Mouse (Mus musculus) spleen, adult 12 weeks (tissue): ENCODE measurements around the gene Fam155a.
"Not testable (repeated sequence)": the region's sequence is repeated elsewhere in the genome, so short reads cannot be mapped to it uniquely, and the experiment has no call there.

Experiments
- DNase-seq: peaks from one replicate; pipeline ENCODE4 v3.0.0; 2022; ENCODE audit warnings: low spot score

The Fam155a gene

DNA sequence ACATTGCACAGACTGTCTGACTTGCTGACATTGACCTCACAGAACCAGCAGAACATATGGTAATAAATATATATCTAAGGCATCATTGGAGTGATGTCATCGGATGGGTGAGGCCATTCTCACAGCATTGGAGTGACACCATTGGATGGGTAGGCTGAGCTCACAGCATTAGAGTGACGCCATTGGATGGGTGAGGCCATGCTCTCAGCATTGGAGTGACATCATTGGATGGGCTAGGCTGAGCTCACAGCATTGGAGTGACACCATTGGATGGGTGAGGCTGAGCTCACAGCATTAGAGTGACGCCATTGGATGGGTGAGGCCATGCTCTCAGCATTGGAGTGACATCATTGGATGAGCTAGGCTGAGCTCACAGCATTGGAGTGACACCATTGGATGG lies 110.9 kb downstream of the Fam155a start:
- DNase-seq: not testable (repeated sequence)

DNA sequence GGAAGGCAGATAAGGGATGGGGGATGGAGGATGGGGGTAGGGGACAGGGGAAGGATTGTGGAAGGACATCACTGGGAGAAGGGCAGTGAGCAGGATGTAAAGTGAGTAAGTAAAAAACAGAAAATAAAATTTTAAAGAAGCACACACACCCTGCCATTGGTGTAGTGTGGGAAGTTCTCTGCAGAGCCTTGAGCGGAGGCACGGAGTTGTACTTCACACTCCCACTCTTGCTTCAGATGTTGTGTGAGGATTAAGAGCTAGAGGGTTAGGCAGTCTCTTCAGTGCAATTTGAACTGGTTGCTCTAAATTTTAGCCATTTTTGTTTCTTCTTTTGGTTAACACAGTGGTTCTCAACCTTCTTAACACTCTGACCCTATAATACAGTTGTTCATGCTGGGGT lies 114.1 kb downstream of the Fam155a start:
- DNase-seq: no peak

DNA sequence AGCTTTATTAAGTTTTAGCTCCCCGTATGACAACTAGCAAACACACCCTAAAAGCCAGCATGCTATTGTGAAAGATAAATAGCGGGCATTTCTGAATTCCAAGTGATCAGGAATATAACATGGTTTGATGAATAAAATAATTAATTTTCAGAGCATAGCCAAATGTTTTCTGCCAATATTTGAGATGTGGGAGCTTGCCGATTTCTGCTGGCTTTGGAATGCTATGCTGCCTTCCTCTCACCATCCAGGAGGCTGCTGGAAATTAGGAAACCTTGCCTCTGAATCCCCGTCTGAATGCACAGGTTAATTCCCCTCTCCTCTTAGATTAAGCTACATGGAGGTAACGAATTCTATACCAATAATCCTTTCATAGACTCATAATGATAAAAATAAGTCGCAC lies 116.1 kb downstream of the Fam155a start:
- no peak for DNase-seq

DNA sequence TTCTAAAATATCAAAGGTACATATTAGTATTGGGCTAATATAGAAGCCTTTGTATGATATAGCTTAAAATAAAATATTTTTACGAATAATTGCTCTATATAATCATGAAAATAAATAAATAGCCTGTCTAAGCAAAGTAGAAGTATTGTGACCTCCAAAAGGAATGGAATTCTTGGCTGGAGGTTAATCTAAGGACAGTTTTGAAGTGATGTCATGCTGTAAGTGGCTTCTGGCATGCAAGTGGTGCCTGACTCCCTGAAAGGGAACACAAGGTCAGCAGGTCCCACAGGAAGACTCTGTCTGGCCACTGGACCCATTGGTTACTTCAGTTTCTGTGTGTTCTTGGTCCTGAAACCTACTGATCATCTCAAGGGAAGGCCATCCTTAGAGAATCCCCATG lies 117.3 kb downstream of the Fam155a start:
- DNase-seq: no peak

DNA sequence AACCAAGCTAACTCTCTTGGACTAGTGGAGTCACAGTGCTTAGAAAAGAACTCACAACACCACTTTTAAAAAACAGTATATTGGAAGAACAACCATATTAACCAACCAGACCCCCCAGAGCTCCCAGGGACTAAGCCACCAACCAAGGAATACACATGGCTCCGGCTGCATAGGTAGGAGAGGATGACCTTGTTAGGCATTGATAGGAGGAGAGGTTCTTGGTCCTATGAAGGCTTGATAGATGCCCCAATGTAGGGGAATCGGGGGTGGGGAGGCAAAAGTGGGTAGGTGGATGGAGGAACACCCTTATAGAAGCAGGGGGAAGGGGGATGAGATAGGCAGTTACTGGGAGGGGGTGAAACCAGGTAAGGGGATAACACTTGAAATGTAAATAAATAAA lies 132.8 kb downstream of the Fam155a start:
- DNase-seq: no peak

DNA sequence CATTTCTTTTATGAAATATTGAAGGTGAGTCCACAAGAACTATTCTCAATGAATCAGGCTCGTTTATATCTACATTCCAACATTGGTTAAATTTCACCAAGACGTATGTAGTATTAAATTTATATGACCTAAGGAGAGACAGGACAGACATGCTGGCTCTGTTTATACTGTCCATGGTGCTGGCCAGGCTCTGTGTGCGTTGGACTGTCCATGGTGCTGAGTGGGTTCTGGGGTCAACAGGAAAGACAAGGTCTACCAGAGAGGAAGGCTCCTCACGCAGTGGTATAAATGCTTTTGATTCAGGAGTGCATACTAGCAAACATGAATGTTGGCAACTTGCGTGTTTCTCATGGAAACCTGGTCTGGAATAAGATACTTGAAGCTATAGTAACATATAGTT lies 135.7 kb downstream of the Fam155a start:
- no peak for DNase-seq

DNA sequence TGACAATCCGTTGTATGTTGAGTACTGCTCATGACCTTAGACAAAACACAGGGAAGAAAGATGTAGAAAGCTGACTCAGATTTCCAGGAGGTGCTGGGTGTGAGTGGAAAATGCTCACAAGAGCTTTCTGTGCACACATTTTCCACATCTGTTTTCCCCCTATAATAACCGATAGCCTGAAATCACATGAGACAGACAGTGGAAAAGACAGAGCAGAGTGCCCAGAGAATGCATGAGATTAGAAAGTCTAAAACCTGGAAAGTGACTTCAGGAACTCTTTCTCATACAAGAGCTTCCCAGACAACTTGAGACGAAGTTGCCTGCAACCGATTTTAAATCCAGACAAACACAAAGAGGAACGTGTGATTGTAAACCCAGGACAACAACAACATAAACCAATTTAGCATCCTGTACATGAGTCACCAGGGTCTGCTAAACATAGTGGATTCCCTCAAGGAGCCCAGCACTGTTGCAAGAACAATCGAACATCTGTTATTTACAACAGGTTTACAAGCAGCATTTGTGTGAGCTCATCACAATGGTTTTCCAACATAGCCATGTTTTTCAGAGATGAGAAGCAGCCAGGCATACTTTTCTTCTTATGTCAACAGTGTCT lies 163.8 kb downstream of the Fam155a start:
- no peak for DNase-seq

DNA sequence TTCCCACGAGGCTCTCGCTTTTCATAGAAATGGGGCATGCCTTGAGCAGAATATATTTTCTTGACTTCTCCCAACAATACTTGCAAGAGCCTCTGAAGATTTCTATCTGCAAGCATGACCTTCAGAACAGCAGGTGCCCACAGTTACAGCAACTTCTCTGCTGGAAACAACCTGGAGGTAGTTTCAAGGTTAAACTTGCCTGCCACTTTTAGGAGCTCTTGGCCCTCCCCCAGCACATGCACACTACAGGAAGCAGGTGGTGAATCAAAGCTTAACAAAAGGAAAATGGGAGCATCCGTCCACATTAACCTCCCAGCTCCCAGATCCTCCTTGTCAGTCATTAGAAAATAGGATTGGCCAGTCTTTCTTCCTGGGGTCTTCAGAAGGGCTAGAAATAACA lies 175.0 kb downstream of the Fam155a start:
- DNase-seq: no peak

DNA sequence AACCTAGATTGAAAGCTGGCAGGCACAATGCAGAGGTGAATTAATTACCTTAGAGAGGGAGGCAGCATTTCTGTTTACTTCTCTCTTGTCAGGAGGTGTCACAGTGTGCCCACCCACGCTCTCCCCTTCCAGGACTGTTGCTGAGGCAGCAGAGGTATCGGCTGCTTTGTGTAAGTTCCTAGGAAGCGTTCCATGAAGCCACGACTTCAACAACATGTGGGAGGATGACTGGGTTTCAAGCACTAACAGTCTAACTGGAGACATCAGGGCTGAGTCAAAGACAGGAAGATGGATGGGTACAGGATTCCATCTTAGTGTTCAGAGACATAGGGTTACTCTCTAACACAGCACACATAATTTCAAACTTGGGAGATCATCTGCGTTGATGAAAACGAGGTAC lies 189.1 kb downstream of the Fam155a start:
- DNase-seq: no peak

DNA sequence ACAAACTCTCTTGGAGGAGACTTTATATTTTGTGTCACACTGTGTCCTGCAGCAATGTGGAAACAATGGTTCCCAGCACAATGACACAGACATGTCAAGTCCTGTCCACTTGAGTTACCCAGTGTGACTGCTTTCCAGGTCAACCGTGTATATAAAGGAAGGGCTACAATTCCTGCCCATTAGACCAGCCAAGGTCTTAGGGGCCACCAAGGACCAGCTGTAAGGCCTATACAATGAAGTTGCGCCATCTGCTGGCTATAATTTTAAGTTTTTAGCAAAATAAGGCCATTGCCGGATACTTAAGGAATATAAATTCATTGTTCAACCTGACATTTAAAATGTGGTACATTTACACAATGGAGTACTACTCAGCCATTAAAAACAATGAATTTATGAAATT lies 190.8 kb downstream of the Fam155a start:
- no peak for DNase-seq

DNA sequence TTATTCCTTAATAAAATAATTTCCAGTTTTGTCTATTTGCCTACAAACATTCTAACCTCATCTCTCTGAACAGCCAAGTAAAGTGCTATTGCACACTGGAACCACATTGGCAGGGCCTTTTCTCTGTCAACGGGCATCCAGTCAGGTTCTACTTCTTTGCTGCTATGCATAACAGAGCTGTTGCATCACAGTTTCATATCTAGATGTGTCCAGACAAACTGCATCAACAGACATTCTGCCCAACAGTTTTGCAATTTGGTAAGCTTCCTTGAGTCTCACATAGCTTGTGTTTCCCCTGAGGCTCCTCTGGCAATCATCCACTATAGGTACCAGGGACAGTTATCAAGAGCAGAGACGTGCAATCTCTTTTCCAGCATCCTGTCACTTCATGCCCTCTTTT lies 199.0 kb downstream of the Fam155a start:
- no peak for DNase-seq

DNA sequence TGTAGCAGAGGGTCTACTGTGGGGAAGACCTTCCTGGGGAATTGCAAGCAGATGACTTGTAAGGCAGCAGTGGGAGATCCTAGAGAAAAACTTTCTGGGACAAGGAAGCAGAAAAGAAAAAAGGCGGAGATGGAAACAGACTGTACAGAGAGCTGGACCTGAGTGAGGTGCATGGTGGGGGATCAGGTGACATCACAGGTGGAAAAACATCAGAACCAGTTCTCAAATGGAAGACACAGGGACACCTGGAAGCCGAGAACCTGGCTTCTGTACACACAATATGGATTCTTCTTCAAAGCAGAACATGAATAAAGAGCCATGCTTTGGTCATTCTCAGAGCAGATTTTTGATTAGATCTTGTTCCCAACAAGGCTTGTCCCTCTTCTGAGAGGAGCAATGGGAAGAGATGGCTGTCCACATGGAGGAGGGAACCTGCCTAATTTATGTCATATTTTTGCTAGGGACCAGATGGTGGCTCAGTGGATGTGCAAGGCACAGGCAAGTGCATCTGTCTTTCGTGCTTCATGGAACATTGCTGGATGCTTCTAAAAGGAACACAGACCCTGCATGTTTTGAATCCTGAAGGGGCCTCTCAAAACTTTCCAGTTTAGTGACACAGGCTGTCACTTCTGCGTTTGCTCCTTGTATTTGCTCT lies 201.3 kb downstream of the Fam155a start:
- DNase-seq: no peak

DNA sequence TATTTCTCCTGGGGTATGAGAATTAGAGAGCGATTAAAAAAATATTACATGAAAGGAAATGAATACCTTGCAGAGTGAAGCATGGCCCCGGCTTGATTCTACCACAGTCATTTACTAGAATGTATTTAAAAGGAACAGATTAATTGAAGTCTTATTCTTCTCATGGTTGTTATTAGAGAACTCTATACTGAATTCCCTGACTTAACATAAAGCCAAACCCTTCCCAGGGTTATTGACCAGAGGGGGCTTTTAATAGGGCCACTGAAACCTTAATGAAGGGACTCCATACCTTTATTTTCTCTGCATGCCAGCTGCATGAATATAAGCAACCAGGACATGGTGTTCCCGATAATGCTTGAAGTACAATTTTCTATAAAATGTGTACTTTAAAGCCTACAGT lies 221.8 kb downstream of the Fam155a start:
- DNase-seq: no peak

DNA sequence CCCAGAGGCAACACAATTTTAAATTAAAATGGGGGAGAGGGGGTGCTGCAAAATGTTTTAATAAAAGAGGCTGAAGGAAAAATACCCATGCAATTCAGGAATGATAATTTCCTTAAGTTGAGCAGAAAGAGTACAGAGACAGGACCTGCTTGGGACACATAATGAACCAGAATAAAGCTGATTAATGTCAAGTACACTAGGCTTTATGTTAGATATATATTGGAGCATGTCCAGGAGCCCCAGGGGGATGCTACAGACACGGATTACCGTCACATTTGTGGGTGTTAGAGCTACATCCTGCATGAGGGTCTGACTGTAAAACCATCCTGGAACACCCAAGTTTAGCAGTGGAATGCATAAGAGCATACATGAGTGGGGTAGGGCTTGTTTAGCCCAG lies 223.4 kb downstream of the Fam155a start:
- no peak for DNase-seq

DNA sequence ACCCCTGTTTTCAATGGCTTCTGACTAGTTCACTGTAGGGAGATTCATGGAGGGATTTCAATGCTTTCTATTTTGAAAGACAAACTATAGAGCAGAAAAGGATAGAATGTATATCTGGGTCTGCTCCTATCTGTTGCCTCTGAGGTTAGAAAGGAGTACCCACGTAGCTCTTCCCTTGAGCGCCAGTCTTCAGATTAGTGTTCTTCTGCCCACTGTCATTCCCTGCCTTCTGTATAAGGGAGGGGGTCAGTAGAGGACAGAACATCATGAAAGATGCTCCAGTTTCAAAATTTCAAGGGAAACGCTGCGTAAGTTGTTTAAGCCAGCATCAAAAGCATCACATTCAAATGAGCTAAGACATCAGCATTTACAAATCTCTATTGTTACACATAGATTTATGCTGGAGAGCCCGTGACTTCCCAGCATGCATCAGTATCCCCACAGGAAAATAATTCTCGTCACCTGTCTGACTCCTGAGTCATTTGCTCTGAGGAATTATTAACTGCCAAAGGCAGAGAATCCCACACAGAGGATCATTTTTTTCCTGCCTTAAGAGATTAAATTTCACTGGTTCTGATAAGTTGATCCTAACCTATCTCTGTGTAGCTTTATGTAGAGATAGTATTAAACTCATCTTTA lies 223.9 kb downstream of the Fam155a start:
- no peak for DNase-seq

DNA sequence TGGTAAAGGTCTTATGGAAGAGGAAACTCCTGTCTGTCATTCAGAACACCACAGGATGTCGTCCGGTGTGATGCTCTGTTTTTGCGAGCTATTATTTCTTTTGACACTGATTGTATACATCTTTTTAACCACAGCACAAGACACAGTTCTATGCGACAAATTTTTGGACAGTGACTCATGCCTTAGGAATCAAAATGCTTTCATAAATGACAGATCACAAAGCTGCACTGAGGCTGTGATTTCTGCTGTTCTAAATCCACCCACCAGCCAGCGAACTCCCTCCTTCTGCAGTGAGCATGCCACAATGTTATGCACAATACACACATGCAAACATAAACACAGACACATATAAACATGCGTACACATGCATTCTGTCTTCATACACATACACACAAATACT lies 224.5 kb downstream of the Fam155a start:
- no peak for DNase-seq

DNA sequence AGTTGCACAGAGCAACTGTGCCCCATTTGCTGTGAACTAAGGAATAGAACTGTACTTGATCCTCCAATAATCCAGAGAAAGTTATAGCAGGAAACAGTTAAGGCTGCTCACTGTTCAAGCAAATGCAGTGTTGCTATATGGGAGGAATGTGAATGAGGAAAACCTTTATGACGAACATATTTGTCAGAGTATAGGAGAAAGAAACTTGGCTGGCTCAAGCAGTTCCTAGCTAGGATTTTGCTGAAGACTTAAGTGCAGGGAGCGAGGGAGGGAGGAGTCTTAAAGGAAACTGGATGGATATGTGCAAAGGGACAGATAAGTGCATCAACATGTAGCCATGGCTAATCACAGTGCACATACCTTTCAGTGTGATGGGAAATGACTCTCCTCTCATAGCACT lies 225.3 kb downstream of the Fam155a start:
- DNase-seq: no peak

DNA sequence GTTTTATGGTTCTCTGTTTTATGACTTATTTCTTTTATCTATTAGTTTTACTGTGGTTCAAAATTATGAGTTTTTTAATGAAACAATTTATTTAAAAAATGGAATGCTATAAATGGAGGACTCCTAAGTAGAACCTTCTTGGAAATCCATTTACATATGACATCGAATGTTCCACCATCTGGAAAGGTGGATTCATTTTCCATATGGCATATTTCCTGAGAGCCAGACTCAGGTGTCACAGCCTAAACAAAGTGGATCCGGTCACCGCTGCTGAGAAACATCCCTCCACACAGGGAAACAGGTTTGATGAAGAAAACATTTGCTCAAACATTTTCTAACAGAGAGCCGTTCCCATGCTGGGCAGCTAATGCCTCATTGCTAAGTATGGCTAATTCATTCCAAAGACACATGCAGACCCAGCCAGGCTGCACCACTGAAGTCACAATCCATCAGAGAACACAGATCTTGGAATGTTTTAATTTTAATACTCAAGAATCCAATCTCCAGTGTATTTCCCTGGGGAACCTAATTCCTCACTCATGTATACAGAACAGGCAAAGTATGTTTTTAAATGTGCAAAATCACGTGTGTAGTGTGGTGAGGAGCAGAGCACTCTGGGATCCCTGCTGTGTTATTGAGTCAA lies 235.1 kb downstream of the Fam155a start:
- DNase-seq: no peak

DNA sequence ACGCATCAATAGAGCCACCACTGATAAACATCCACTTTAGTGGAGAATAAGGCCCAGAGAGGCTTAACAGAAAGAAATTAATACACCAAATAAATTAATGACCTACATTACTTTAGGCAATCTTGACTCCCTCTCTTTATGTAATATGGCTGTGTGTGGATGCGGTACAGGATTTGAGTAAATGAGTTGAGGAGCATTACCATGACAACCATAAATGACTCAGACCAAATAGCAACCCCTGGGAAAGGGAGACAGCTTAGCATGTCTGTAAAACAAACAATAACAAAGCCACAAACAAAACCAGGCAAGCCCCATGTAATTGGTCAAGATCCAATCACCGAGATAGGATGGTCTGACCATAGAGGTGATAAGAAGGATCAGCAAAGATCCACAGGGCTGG lies 244.4 kb downstream of the Fam155a start:
- no peak for DNase-seq

DNA sequence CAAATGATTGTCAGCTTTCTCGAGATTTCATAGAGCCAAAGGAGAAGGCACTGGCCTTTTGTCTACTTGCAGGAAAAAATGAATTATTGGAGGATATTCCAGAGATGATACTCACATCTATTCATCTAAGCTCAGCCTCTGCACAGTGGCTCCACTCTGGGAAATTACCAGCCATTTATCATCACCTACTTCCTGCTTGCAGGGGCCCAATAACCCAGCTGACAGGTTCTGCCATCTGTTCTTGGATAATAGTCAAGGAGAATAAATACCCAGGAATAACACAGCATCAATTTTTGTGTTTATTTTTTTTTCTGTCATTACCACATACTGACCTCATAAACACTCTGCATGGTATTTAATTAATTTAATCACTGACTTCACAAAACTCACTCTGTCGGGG lies 249.4 kb downstream of the Fam155a start:
- DNase-seq: no peak

DNA sequence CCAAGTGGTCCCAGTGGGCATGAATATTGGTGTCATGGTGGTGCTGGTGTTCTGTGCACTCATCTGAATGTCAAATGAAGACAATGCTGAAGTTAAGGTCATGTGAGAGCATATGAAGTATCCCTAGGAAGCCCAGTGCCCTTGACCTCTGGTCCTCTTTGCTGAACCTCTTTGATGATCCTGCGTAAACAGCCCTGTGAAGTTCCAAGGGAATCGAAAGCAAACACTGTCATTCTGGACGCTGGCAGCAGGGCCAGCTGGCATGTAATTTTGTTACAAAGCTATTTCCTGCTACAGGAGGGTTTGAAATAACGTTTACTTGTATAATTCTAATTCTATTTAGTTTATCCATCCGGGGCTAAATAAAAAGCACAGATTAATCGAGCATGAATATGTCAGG lies 270.2 kb downstream of the Fam155a start:
- no peak for DNase-seq

DNA sequence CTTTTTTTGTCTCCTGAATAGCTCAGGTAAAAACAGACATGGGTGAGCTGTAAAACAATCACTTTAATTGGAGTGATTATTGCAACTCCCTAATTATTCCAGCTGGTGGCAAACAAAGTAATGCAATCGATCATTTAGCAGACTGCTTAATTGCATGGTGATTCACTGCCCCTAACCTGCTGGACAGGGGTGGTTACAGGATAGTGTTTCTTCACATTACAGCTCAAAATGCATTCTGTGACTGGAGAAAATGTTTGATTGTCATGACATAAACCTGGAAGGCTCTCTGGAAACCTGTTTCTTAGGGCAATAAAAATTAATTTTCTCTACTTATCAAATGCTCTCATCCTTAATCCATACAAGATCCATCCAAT lies 276.7 kb downstream of the Fam155a start:
- DNase-seq: no peak

DNA sequence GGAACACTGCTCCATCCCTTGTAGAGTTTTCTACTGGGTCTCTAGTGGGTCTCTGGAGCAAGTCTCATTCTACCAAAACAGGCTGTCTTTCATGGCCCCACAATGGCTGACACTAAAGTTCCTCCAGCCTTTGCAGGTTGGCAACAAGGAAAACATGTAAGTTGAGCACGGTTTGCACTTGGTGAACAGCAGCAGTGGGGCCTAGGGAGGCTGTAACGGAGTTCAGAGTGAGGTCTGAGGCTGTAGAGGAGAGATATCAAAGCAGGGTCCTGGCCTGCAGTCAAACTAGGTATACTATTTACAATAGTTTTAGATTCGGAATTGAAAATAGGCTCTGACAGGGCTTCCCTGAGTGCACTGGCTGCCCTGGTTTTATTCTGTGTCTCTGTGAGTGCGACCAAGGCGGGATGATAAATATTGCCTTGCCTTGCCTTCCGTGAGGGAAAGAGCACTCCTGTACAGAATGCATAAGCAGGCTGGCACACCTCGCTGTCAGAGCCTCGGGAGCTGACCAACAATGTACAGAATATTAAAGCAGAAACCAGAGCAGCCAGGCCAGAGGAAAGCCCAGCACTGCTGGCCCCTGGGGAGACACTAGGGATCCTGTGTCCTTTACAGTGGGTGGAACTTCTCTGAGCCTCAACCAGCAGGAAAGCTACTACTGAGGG lies 277.3 kb downstream of the Fam155a start:
- DNase-seq: no peak
